Mouse (Mus musculus) hindbrain, postnatal 0 days (tissue): ENCODE measurements at regions not wholly inside any gene's neighbourhood (a gene's known extent, or its start where the extent isn't known, plus 50 kb on each side); places are given as distances from the start of the nearest gene placed in this dataset.

Experiments used
- ATAC-seq: fragments of 200-750 bp; cut with Nextera tagmentation; 2 replicates; pipeline ENCODE4 v1.8.0; 2017; ENCODE audit warnings: mild to moderate bottlenecking, moderate TSS enrichment, moderate library complexity
- DNase-seq: peaks from one replicate; pipeline ENCODE4 v3.0.0-alpha.2; 2015; ENCODE audit warnings: low spot score
- H3K27ac ChIP-seq: fragments of 300-500 bp; sonication (generic); 2 replicates; pipeline ENCODE4 v1.5.1; 2014; ENCODE audit warnings: mild to moderate bottlenecking
- H3K27me3 ChIP-seq: fragments of 300-500 bp; sonication (generic); 2 replicates; pipeline ENCODE4 v1.6.1; 2014; ENCODE audit warnings: low read length, mixed read lengths; ENCODE audit not compliant: insufficient read depth
- H3K36me3 ChIP-seq: fragments of 300-500 bp; sonication (generic); 2 replicates; pipeline ENCODE4 v1.6.1; 2014; ENCODE audit warnings: low read length, mixed read lengths; ENCODE audit not compliant: insufficient read depth
- H3K4me1 ChIP-seq: fragments of 300-500 bp; sonication (generic); 2 replicates; pipeline ENCODE4 v1.6.1; 2014; ENCODE audit warnings: antibody characterized with exemption, low read length, mixed read lengths; ENCODE audit not compliant: insufficient read depth
- H3K4me2 ChIP-seq: fragments of 300-500 bp; sonication (generic); 2 replicates; pipeline ENCODE4 v1.6.1; 2014; ENCODE audit warnings: low read depth, mild to moderate bottlenecking, low read length, moderate library complexity, mixed read lengths
- H3K4me3 ChIP-seq: fragments of 300-500 bp; sonication (generic); 2 replicates; pipeline ENCODE4 v1.5.1; 2014; ENCODE audit warnings: low read length
- H3K9ac ChIP-seq: fragments of 300-500 bp; sonication (generic); replicated peaks from 2 replicates; pipeline ENCODE4 v1.6.1; 2014; ENCODE audit warnings: mild to moderate bottlenecking, low read length, moderate library complexity, mixed read lengths
- H3K9me3 ChIP-seq: fragments of 300-500 bp; sonication (generic); 2 replicates; pipeline ENCODE4 v1.6.1; 2016; ENCODE audit warnings: low read length, mixed read lengths
- CTCF ChIP-seq: IDR thresholded peaks from 2 replicates; pipeline ENCODE4 v1.5.1; 2016; ENCODE audit warnings: antibody characterized with exemption, control low read depth, low read depth
- WGBS: fragments of 180-500 bp; shearing (Covaris S2); extraction: QIAGEN DNeasy Blood & Tissue Kit; methylation state at CpG from one replicate; pipeline ENCODE4 v1.1.7; 2014; 5-methylcytosine and 5-hydroxymethylcytosine counted together

- Histone ChIP-seq H3K27me3 (no peaks in the 10 kb centered on the region), H3K4me3 (no peak overlapping the region), H3K9me3 (no peaks in the 10 kb centered on the region), H3K4me1 (no peaks in the 10 kb centered on the region), H3K36me3 (no peaks in the 10 kb centered on the region), H3K4me2 (no peak overlapping the region), H3K9ac (no peak overlapping the region), H3K27ac (no peak overlapping the region)
- no peak for ATAC-seq
- DNase-seq, result no peak
- no peak for TF ChIP-seq CTCF
- 68% methylated on average over 3 of the region's 3 CpGs for WGBS
These were observed 481.6 kb upstream of the Cdh6 start for GRCm38 (mm10) chr15:13655038-13655437.

DNA sequence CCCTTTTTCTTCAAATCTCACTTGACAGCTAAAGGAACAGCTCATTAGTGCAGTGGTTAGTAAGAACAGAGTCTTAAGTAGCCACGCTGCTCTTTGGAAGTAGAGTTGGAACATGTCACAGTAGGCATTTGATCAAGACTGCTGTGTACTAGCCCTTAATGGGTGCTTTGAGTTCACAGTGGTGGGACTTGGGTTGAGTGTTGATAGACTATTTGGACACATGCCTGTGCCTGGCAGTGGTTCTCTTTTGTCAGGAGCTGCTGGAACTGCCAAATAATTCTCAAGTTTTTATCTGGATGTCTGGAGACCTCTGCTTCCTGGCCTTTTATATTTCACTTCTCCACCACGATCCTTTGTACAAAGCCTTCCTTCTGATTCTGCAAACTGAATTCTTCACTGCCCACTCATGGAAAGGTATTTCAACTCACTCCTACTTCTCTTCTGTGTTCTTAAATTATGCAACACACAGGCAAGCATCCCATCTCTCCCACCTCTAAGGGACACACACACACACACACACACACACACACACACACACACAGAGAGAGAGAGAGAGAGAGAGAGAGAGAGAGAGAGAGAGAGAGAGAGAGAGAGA lies 462.0 kb upstream of the Cdh6 start:
- no peak overlapping the region for H3K9ac ChIP-seq
- 40% methylated on average over 2 of the region's 2 CpGs for WGBS
- H3K4me2 ChIP-seq, result no peak overlapping the region
- H3K4me1 ChIP-seq, result no peaks in the 10 kb centered on the region
- no peak overlapping the region for H3K4me3 ChIP-seq
- no peaks in the 10 kb centered on the region for H3K36me3 ChIP-seq
- no peaks in the 10 kb centered on the region for H3K9me3 ChIP-seq
- no peak overlapping the region for H3K27ac ChIP-seq
- DNase-seq (peak; percentile 12), ATAC-seq (no peak)
- no peaks in the 10 kb centered on the region for H3K27me3 ChIP-seq
- no peak for TF ChIP-seq CTCF

DNA sequence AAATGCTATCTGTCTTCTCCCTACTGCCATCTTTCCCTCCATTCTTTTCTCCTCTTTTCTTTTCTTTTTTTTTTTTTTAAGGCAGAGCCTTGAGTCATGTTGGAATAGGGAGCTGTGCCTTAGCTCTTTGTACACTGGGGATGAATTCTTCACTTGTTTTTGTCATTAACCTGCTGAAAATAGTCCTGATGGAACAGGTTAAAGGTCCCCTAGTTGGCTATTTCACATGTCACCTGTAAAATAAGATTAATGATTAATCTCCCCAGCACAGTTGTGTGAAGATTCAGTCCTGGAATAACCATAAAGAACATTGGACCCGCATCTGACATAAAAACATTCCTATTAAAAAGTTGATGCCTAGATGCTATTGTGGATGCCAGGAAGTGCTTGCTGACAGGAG lies 428.7 kb upstream of the Cdh6 start:
- Histone ChIP-seq H3K27me3 (no peaks in the 10 kb centered on the region), H3K9me3 (no peaks in the 10 kb centered on the region), H3K4me1 (no peaks in the 10 kb centered on the region), H3K27ac (no peak overlapping the region), H3K4me2 (no peak overlapping the region), H3K9ac (no peak overlapping the region), H3K4me3 (no peak overlapping the region), H3K36me3 (no peaks in the 10 kb centered on the region)
- TF ChIP-seq CTCF, result no peak
- DNase-seq, result no peak
- ATAC-seq, result no peak
- WGBS, result 80% methylated on average over 1 of the region's 1 CpGs

GRCm38 (mm10) chr15:13597856-13598255 lies 424.4 kb upstream of the Cdh6 start:
- Histone ChIP-seq H3K27ac (no peak overlapping the region), H3K4me3 (no peak overlapping the region), H3K27me3 (no peaks in the 10 kb centered on the region), H3K9ac (no peak overlapping the region), H3K9me3 (no peaks in the 10 kb centered on the region), H3K36me3 (no peaks in the 10 kb centered on the region), H3K4me2 (no peak overlapping the region), H3K4me1 (no peaks in the 10 kb centered on the region)
- ATAC-seq (no peak), DNase-seq (no peak)
- TF ChIP-seq CTCF, result no peak
- 64% methylated on average over 2 of the region's 2 CpGs for WGBS

GRCm38 (mm10) chr15:13593823-13594222 lies 420.3 kb upstream of the Cdh6 start:
- Histone ChIP-seq H3K9me3 (no peaks in the 10 kb centered on the region), H3K4me1 (no peaks in the 10 kb centered on the region), H3K4me3 (no peak overlapping the region), H3K9ac (no peak overlapping the region), H3K4me2 (no peak overlapping the region), H3K27me3 (no peaks in the 10 kb centered on the region), H3K27ac (no peak overlapping the region), H3K36me3 (no peaks in the 10 kb centered on the region)
- WGBS, result 79% methylated on average over 5 of the region's 5 CpGs
- no peak for ATAC-seq
- DNase-seq, result no peak
- TF ChIP-seq CTCF, result no peak

GRCm38 (mm10) chr15:13590864-13591263 lies 417.4 kb upstream of the Cdh6 start:
- no peak for DNase-seq
- Histone ChIP-seq H3K4me2 (no peak overlapping the region), H3K36me3 (no peaks in the 10 kb centered on the region), H3K27ac (no peak overlapping the region), H3K9ac (no peak overlapping the region), H3K9me3 (no peaks in the 10 kb centered on the region), H3K27me3 (no peaks in the 10 kb centered on the region), H3K4me1 (no peaks in the 10 kb centered on the region), H3K4me3 (no peak overlapping the region)
- WGBS, result 60% methylated on average over 5 of the region's 5 CpGs
- ATAC-seq, result no peak
- TF ChIP-seq CTCF, result no peak

- WGBS, result 83% methylated on average over 4 of the region's 4 CpGs
- TF ChIP-seq CTCF, result no peak
- no peak overlapping the region for H3K4me3 ChIP-seq
- ATAC-seq (no peak), DNase-seq (no peak)
- no peak overlapping the region for H3K9ac ChIP-seq
- no peaks in the 10 kb centered on the region for H3K36me3 ChIP-seq
- no peaks in the 10 kb centered on the region for H3K4me1 ChIP-seq
- no peak overlapping the region for H3K4me2 ChIP-seq
- H3K27ac ChIP-seq, result no peak overlapping the region
- H3K27me3 ChIP-seq, result no peaks in the 10 kb centered on the region
- no peaks in the 10 kb centered on the region for H3K9me3 ChIP-seq
These were observed 409.8 kb upstream of the Cdh6 start for GRCm38 (mm10) chr15:13583300-13583699.
